In the genomic region with DNA sequence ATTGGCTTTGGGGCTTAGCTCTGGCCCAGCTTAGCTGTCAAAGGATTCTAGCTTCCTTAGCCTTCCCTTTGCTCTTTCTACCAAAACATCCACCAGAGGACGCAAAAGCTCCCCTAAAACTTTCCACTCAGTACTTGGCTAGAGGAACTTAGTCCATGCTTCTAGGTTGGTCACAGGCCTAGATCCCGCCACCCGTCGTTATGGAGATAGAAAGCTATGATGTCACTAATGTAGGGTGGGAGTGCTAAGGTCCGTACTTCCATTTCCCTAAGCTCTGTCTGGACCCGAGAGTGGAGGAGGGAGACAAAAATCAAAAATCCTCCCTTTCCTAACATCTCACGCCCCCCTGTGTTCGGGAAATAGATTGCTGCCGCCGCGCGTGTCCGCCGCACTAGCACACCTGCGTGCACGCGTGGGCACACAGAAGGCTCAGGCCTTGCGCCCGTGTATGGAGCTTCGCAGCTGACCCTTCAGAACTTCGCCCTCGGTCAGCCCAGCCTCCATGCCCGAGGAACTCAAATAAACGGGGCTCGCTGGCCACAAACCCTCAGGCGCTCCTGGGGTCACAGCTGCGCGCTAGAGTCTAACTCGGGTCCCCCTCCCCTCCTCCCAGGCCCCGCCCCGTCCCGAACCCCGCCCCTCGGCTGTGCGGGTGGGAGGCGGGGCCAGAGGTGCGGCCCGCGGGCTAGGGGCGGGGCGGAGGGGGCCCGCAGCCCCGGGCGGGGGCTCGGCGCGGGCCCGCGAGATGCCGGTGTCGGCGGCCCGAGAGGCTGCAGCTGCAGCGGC, we compare ENCODE assay signal across 8 mouse cellular contexts. TPM values are rescaled to one million over a fixed set of nuclear protein-coding genes. Genes with fewer than 3 reads are reported as not detected.
A peak's percentile ranks its signal among the peaks of the same experiment; 100 is the strongest.
DNase-seq lines count a peak whose midpoint lies in the region; ATAC-seq lines count a peak whose summit lies in the region.

No protein-coding gene starts in this region.

- H3K4me3 ChIP-seq in forebrain, embryonic 16.5 days (replicated peaks; ENCODE audit: low read length): peak overlapping the region; percentile 71
- peak overlapping the region; percentile 71 for H3K4me3 ChIP-seq in liver, embryonic 16.5 days (ENCODE audit: low read depth, low read length)
- H3K4me3 ChIP-seq in neural tube, embryonic 12.5 days: peak overlapping the region; percentile 85

- peak overlapping the region; percentile 89 for H3K4me2 ChIP-seq in forebrain, embryonic 16.5 days (ENCODE audit: low read length)
- peak overlapping the region; percentile 86 for H3K4me2 ChIP-seq in liver, embryonic 16.5 days (ENCODE audit: low read depth, low read length)
- peak overlapping the region; percentile 90 for H3K4me2 ChIP-seq in neural tube, embryonic 12.5 days (replicated peaks)

- H3K9ac ChIP-seq in forebrain, embryonic 16.5 days (replicated peaks; ENCODE audit: low read depth, low read length): peak overlapping the region; percentile 80
- peak overlapping the region; percentile 56 for H3K9ac ChIP-seq in liver, embryonic 16.5 days (ENCODE audit: low read depth, low read length)
- H3K9ac ChIP-seq in neural tube, embryonic 12.5 days: peak overlapping the region; percentile 86

- intact Hi-C loops in heart, postnatal 25 days (cut with DNase I): loop anchor here (5.0 kb wide), 1 partner anchor 85 kb away; a partner anchor contains a TSS

- no peaks in the 10 kb centered on the region for H3K9me3 ChIP-seq in forebrain, embryonic 16.5 days (ENCODE audit: control insufficient read depth, low read length)
- H3K9me3 ChIP-seq in liver, embryonic 16.5 days (replicated peaks; ENCODE audit: control insufficient read depth, low read length): no peaks in the 10 kb centered on the region
- no peaks in the 10 kb centered on the region for H3K9me3 ChIP-seq in neural tube, embryonic 12.5 days

- no peaks in the 10 kb centered on the region for H3K27me3 ChIP-seq in forebrain, embryonic 16.5 days (replicated peaks; ENCODE audit: control insufficient read depth, insufficient read depth, low read length)
- peaks cover 54% of the 10 kb centered on the region for H3K27me3 ChIP-seq in liver, embryonic 16.5 days (ENCODE audit: control insufficient read depth, insufficient read depth, low read depth, low read length)
- no peaks in the 10 kb centered on the region for H3K27me3 ChIP-seq in neural tube, embryonic 12.5 days (replicated peaks)

- H3K36me3 ChIP-seq in forebrain, embryonic 16.5 days (ENCODE audit: control insufficient read depth, insufficient read depth): no peaks in the 10 kb centered on the region
- no peaks in the 10 kb centered on the region for H3K36me3 ChIP-seq in liver, embryonic 16.5 days (ENCODE audit: control insufficient read depth, insufficient read depth)
- peaks cover 14% of the 10 kb centered on the region; the same call in 1 of the 2 replicates for H3K36me3 ChIP-seq in neural tube, embryonic 12.5 days

- WGBS in forebrain, embryonic 16.5 days: under 1% methylated on average over 53 of the region's 54 CpGs
- WGBS in liver, embryonic 16.5 days (ENCODE audit: insufficient replicate concordance): under 1% methylated on average over 49 of the region's 54 CpGs
- under 1% methylated on average over 54 of the region's 54 CpGs for WGBS in neural tube, embryonic 12.5 days

- ATAC-seq in forebrain, embryonic 16.5 days: peak; percentile 68
- peak; percentile 70 for ATAC-seq in liver, embryonic 16.5 days (ENCODE audit: low read depth)
- peak; percentile 56 for ATAC-seq in neural tube, embryonic 12.5 days (ENCODE audit: low FRiP score, low read depth)

- H3K4me1 ChIP-seq in forebrain, embryonic 16.5 days (replicated peaks; ENCODE audit: control insufficient read depth, insufficient read depth, low read length): peaks cover 47% of the 10 kb centered on the region
- peaks cover 53% of the 10 kb centered on the region for H3K4me1 ChIP-seq in liver, embryonic 16.5 days (ENCODE audit: control insufficient read depth, low read depth, low read length)
- peaks cover 66% of the 10 kb centered on the region for H3K4me1 ChIP-seq in neural tube, embryonic 12.5 days

- peak; percentile 87 for DNase-seq in ES-CJ7 (ENCODE audit: low read depth, low spot score)
- peak; percentile 48 for DNase-seq in cerebellum, adult 11 months
- DNase-seq in heart, postnatal 25 days (ENCODE audit: low spot score): peak; percentile 46
- peak; percentile 78 for DNase-seq in layer of hippocampus, adult 11-12 months (ENCODE audit: low spot score)
- DNase-seq in telencephalon, adult 2 months (ENCODE audit: low read depth, low spot score): peak; percentile 75

- H3K27ac ChIP-seq in forebrain, embryonic 16.5 days (ENCODE audit: low read length): peak overlapping the region; percentile 76
- peak overlapping the region; percentile 35; the same call in 1 of the 2 replicates for H3K27ac ChIP-seq in liver, embryonic 16.5 days (ENCODE audit: low read length)
- peak overlapping the region; percentile 82 for H3K27ac ChIP-seq in neural tube, embryonic 12.5 days

RNA-seq across cellular contexts. Expression of a gene that starts 1.6 kb away (rescaled TPM):
- polyA plus RNA-seq in forebrain, embryonic 16.5 days (2015; fragmentation: Nextera tagmentation; extraction: Ambion mirVana): 65.5 and 79.5 TPM in 2 replicates
- total RNA-seq in heart, postnatal 25 days (2021): 10 to 100 TPM; 21.6 to 25.5 TPM
- polyA plus RNA-seq in liver, embryonic 16.5 days (2015; fragmentation: Nextera tagmentation; extraction: Ambion mirVana): 10.2 and 12.3 TPM in 2 replicates
- polyA plus RNA-seq in neural tube, embryonic 12.5 days (2016; fragmentation: Nextera tagmentation; extraction: Ambion mirVana): 71.6 and 75.1 TPM in 2 replicates

RNA-seq across cellular contexts. Expression of a gene that starts 2.9 kb away (rescaled TPM):
- 91.6 and 95.8 TPM in 2 replicates for polyA plus RNA-seq in forebrain, embryonic 16.5 days (2015; fragmentation: Nextera tagmentation; extraction: Ambion mirVana)
- total RNA-seq in heart, postnatal 25 days (2021): 1 to 10 TPM; 5.7 to 6.2 TPM
- polyA plus RNA-seq in liver, embryonic 16.5 days (2015; fragmentation: Nextera tagmentation; extraction: Ambion mirVana): 1.4 and 1.7 TPM in 2 replicates
- 84.0 and 99.7 TPM in 2 replicates for polyA plus RNA-seq in neural tube, embryonic 12.5 days (2016; fragmentation: Nextera tagmentation; extraction: Ambion mirVana)

RNA-seq across cellular contexts. Expression of a gene that starts 19.5 kb away (rescaled TPM):
- polyA plus RNA-seq in forebrain, embryonic 16.5 days (2015; fragmentation: Nextera tagmentation; extraction: Ambion mirVana): 2.2 and 2.5 TPM in 2 replicates
- total RNA-seq in heart, postnatal 25 days (2021): 10 to 100 TPM; 12.0 to 13.7 TPM
- 22.4 and 26.5 TPM in 2 replicates for polyA plus RNA-seq in liver, embryonic 16.5 days (2015; fragmentation: Nextera tagmentation; extraction: Ambion mirVana)
- 3.4 and 4.3 TPM in 2 replicates for polyA plus RNA-seq in neural tube, embryonic 12.5 days (2016; fragmentation: Nextera tagmentation; extraction: Ambion mirVana)

RNA-seq across cellular contexts. Expression of a gene that starts 25.6 kb away (rescaled TPM):
- 219 and 239 TPM in 2 replicates for polyA plus RNA-seq in forebrain, embryonic 16.5 days (2015; fragmentation: Nextera tagmentation; extraction: Ambion mirVana)
- 10 to 100 TPM; 46.7 to 56.2 TPM for total RNA-seq in heart, postnatal 25 days (2021)
- polyA plus RNA-seq in liver, embryonic 16.5 days (2015; fragmentation: Nextera tagmentation; extraction: Ambion mirVana): 138 and 160 TPM in 2 replicates
- polyA plus RNA-seq in neural tube, embryonic 12.5 days (2016; fragmentation: Nextera tagmentation; extraction: Ambion mirVana): 327 and 346 TPM in 2 replicates

RNA-seq across cellular contexts. Expression of a gene that starts 42.5 kb away (rescaled TPM):
- 2.0 TPM in 2 replicates for polyA plus RNA-seq in forebrain, embryonic 16.5 days (2015; fragmentation: Nextera tagmentation; extraction: Ambion mirVana)
- 10 to 100 TPM; 69.0 to 80.2 TPM for total RNA-seq in heart, postnatal 25 days (2021)
- polyA plus RNA-seq in liver, embryonic 16.5 days (2015; fragmentation: Nextera tagmentation; extraction: Ambion mirVana): 0.82 and 2.0 TPM in 2 replicates
- polyA plus RNA-seq in neural tube, embryonic 12.5 days (2016; fragmentation: Nextera tagmentation; extraction: Ambion mirVana): 3.2 and 4.4 TPM in 2 replicates

Comparison
In these comparisons a context has a peak if more than half of its experiments do, and no peak if none do; other contexts are left out.
1. Peak in every context shown above with its lines: DNase-seq, ATAC-seq, H3K4me3 ChIP-seq and H3K27ac ChIP-seq.
2. RNA of a gene that starts 2.9 kb away (polyA plus RNA-seq): 91.6 to 95.8 TPM in forebrain, embryonic 16.5 days and 84.0 to 99.7 TPM in neural tube, embryonic 12.5 days; 1.4 to 1.7 TPM in liver, embryonic 16.5 days; every median in the first group is over 10 times any median in the second.